Mouse (Mus musculus) cerebellum, adult 11-12 months (tissue): ENCODE results near the gene Sub1.

Experiments used
- DNase-seq: peaks from one replicate; pipeline ENCODE4 v3.0.0; 2022

Gene Sub1

GRCm38 (mm10) chr15:12009712-12010601 lies 13.2 kb upstream of the Sub1 start:
- no peak for DNase-seq

GRCm38 (mm10) chr15:12008894-12009293 lies 12.1 kb upstream of the Sub1 start:
- no peak for DNase-seq

DNA sequence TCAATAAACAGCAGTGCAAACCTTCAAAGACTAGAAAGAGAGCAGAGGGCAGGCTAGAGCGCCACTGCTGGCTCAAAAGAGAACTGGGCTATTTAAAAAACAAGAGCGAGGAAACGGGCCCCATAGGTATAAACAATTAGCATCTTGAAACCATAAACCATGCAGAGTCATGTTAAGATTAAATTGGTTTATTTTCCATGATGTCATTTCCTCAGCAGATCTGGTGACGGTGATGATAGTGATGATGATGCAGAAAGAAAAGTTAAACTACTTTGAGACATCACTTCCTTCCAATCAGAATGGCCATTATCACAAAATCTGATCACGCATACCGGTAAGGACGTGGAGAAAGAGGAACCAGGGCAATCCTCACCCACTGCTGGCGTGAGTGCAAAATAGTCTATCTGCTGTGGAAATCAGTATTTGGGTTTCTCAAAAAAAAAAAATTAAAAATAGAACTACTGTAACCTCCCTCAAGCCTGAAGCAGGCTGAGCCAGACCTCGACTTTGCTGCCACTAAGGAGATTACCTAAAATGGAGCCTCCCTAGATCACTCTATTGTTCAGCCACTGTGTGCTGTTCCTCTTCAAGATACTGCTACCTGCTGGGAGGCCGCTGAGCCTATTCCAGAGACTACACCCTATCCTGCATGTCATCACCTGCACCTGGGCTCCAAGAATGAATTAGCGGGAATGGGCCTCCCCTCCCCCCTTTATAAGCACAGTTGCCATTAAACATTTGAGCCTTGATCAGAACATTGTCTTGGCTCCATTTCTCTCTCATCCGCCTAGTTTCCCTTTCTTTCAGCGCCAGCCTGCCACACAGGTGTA lies 11.4 kb upstream of the Sub1 start:
- no peak for DNase-seq

DNA sequence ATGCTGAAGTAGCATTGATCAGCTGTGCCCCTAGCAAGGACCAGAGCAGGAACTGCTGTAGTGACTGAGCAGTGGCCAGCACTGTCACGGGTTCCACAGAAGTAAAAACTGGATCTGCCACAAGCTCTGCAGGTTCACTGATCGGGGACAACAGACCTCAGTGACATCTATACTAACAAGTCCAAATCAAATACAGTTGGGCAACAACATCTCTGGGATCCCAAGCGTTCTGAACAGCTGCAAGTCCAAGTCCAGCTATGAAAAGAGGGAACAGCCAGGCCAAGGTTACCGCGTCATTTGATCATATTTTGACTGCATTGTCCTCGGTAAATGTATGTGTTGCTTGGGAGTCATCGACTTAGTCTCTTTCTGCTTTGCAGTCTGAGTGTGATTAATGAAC lies 10.6 kb upstream of the Sub1 start:
- no peak for DNase-seq

DNA sequence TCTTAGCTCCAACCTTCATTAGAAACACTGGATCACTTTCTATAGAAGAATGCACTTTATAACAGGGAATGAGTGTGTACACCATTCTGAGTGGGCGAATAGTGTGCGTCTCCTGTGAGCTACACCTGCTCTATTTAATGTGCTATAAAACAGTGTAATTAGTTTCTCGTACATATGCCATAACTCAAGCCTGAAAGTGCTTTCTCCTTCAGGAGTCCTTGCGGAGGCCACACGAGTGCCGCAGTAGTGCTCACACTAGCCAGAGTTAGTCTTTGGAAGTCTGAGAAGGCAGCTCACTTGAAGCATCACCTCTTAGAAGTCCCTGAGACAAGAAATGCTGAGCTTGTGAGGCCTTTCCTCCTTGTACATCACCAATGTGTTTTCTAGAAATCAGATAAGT lies 9.4 kb upstream of the Sub1 start:
- no peak for DNase-seq

DNA sequence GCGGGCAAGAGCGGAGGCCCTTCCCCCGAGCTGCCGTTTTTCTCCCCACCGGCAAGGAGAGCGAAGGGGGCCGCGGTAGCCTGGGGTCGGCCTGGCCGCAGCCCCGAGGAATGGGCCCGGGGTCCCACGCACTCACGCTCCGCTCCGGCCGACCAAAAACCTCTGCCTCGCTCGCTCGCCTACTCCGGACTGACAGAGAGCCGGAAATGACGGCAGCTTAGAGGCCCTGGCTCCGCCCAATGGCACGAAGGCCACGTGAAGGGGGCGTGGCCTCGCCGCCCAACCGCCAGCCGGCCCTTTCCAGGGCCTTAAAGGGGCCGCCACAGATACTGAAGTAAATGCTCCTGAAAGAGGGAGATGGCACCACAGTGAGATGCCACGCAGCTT lies 975 bp downstream of the Sub1 start:
- DNase-seq, result peak; percentile 95

- DNase-seq, result peak; percentile 61
Observed at GRCm38 (mm10) chr15:11994921-11995814, 1.6 kb downstream of the Sub1 start.

DNA sequence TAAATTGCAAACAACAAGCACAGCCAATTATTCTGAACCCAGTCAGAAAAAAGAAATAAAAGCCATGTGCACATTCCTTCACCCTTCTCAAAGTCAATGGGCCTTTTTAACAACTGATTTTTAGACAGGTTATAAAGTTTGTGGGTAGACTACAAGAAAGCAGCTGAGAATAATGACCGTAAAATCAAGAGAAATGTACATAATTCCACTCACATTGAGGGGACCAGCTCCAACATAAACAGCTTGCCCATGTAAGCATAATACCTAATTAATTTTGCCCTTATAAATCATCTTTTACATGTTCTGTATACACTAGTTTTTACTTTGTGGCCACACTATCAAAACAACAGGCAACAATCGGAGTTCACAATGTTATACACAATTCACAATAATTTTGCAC lies 2.8 kb downstream of the Sub1 start:
- no peak for DNase-seq

GRCm38 (mm10) chr15:11991552-11992113 lies 5.2 kb downstream of the Sub1 start:
- no peak for DNase-seq

- no peak for DNase-seq
Observed at GRCm38 (mm10) chr15:11988580-11988979, 8.2 kb downstream of the Sub1 start.

DNA sequence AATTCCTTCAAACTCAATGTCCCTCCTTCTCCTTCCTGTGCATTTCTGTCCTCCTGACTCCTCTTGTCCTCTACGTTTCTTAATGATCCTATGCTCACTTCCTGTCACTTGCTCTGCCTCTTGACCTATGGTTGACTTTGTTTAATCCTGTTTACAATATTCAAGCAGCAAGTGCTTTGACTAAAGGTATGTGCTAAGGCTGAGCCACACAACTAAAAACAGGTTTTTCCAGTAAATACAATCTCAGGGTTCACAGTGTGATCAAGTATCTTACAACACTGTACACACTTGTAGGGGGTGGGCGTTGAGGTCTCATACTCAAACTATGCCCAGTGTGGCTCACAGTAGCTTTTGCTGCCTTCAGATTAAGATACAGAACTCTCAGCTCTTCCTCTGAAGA lies 8.9 kb downstream of the Sub1 start:
- no peak for DNase-seq

DNA sequence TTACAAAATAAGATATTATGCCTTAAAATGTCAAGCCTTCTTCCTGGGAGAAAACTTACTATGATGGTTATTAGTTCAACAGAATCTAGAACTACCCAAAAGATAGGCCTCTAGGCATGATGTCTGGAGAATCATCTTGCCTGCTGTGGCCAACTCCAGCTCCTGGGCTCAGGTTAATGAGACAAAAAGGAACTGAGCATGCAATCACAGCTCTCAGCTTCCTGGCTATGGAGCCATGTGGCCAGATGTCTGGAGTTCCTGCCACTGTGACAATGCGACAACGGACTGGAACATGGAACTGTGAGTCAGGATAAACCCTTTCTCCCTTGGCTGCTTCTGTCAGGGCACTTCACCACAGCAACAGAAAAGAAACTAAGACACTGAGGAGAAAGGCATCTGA lies 14.8 kb downstream of the Sub1 start:
- DNase-seq, result no peak

- peak; percentile 29 for DNase-seq
Observed at GRCm38 (mm10) chr15:11981501-11981900, 15.3 kb downstream of the Sub1 start.

- no peak for DNase-seq
Observed at GRCm38 (mm10) chr15:11978175-11978574, 18.6 kb downstream of the Sub1 start.

- DNase-seq, result no peak
Observed at GRCm38 (mm10) chr15:11977071-11977470, 19.7 kb downstream of the Sub1 start.

DNA sequence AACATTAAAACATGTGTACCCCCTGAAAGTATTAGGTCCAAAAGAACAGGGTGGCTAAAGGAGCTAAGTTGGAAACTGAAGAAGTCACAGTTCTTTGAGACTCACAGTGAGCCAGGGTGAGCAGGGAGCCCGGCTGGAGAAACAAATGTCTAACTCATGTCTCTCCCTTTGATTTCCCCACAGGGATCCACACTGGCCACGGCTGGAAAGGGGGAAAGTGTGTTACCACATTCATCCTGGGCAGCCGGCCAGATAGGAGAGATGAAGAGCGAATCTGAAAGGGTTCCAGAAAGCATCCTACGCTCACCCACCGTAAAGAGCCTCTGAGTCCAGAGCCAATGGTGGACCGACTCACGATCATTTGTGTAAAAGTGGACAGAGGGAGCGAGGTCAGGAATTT lies 20.9 kb downstream of the Sub1 start:
- DNase-seq, result no peak

DNA sequence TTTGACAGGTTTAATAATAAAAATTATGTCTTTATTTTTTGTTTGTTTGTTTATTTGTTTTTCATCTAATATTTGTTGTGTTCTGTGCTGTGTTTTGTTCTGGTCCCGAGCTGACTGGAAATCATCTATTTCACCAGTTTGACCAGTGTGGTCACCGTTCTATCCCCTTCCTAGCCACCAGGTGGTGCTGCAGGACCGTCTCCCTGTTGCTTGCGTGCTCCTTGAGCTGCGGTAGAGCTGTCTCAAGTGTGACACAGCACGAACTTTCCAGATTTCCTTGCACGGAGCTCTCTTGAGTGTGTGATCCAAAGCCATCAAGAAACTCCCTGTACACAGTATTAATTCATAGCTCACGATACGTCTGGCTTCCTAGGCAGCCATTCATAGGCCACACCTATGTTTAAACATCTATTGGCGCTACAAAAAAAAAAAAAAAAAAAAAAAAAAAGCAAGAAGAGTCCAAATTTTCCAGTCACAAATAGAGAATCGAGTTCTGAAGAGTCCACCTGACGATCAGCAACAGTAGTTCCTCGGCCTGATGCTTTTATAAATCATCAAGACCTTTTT lies 24.8 kb downstream of the Sub1 start:
- peak; percentile 57 for DNase-seq

DNA sequence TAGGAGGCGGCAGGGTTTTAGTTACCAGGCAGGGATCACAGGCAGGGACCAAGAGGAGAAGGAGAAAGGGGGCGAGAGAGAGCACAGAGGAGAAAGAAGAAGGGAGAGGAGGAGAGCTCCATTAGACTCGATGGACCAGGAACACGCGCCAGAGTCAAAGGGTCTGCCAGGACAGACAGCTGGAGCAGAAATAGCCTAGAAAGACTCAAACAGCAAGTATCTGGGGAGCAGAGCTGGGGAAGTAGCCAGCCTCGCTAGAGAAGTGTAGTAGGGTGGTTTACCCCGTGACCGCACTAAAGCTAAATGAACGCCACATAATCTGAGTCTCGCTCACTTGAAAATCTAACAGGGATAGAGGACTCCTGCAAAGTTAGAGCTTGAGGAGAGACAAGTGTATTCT lies 26.2 kb downstream of the Sub1 start:
- DNase-seq, result no peak

DNA sequence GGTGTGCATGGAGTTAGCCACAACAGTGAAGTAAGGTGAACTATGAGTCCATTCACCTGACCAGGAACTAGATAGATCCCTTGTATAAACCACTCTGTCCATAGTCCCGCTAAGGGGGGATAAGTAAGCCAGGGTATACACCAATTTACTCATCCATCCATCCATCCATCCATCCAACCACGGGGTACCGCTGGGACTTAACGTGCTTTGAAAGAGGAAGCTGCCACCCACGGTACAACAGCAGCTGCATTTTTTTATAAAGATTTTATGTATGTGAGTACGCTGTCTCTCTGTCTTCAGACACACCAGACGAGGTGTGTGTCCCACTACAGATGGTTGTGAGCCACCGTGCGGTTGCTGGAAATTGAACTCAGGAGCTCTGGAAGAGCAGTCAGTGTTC lies 27.9 kb downstream of the Sub1 start:
- DNase-seq, result no peak

DNA sequence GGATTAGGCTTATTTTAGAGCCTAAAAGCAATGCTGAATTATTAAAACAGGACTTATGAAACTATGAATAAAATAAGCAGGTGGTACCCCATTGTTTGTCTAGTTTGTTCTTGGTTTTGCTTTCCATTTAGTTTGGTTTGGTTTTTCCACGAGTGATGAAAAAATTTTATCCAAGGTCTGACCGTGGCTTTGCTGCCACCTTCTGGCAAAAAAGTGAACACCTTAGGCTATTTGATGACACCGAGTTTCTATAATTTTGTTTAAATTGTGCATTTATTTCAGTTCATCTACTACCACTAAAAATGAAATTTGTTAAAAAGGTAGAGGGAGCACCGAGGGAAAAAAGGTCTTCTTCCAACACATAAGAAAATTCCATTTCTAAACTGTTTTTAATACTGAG lies 30.4 kb downstream of the Sub1 start:
- DNase-seq, result no peak

- DNase-seq, result no peak
Observed at GRCm38 (mm10) chr15:11965201-11965845, 31.5 kb downstream of the Sub1 start.
